Mouse (Mus musculus) liver (tissue): ENCODE measurements around the gene Cdh5.
A peak's percentile ranks its signal among the peaks of the same experiment; 100 is the strongest.

ENCODE experiments used
- DNase-seq: peaks from one replicate; pipeline ENCODE4 v3.0.0-alpha.2; 2020; ENCODE audit warnings: mixed read lengths

The Cdh5 gene

GRCm38 (mm10) chr8:104142415-104142814, 41.0 kb downstream of the Cdh5 start:
- no peak for DNase-seq

GRCm38 (mm10) chr8:104143379-104143778, 42.0 kb downstream of the Cdh5 start:
- no peak for DNase-seq

GRCm38 (mm10) chr8:104144434-104145216, 43.2 kb downstream of the Cdh5 start:
- DNase-seq: no peak

GRCm38 (mm10) chr8:104145981-104146689, 44.7 kb downstream of the Cdh5 start:
- DNase-seq: peak; percentile 76

- no peak for DNase-seq
Measured at GRCm38 (mm10) chr8:104146717-104147494, 45.5 kb downstream of the Cdh5 start.

GRCm38 (mm10) chr8:104147947-104148346, 46.5 kb downstream of the Cdh5 start:
- no peak for DNase-seq

- no peak for DNase-seq
Measured at GRCm38 (mm10) chr8:104160731-104161130, 59.3 kb downstream of the Cdh5 start.

- DNase-seq: no peak
Measured at GRCm38 (mm10) chr8:104169461-104169860, 68.0 kb downstream of the Cdh5 start.

- peak; percentile 10 for DNase-seq
Measured at GRCm38 (mm10) chr8:104170118-104171049, 69.0 kb downstream of the Cdh5 start, which contains the start of gene Bean1. Bean1 (plus strand) TSS chr8:104170442.

- no peak for DNase-seq
Measured at GRCm38 (mm10) chr8:104171050-104171620, 69.7 kb downstream of the Cdh5 start.

GRCm38 (mm10) chr8:104172420-104172819, 71.0 kb downstream of the Cdh5 start:
- DNase-seq: no peak

GRCm38 (mm10) chr8:104175848-104176527, 74.6 kb downstream of the Cdh5 start:
- no peak for DNase-seq

GRCm38 (mm10) chr8:104177054-104177453, 75.6 kb downstream of the Cdh5 start:
- DNase-seq: no peak

- DNase-seq: no peak
Measured at GRCm38 (mm10) chr8:104184905-104185304, 83.5 kb downstream of the Cdh5 start.

GRCm38 (mm10) chr8:104186827-104187226, 85.4 kb downstream of the Cdh5 start:
- no peak for DNase-seq

GRCm38 (mm10) chr8:104187622-104188021, 86.2 kb downstream of the Cdh5 start:
- DNase-seq: no peak

- DNase-seq: no peak
Measured at GRCm38 (mm10) chr8:104188459-104188858, 87.0 kb downstream of the Cdh5 start.

- no peak for DNase-seq
Measured at GRCm38 (mm10) chr8:104190777-104191468, 89.5 kb downstream of the Cdh5 start.

- peak; percentile 8 for DNase-seq
Measured at GRCm38 (mm10) chr8:104191496-104191895, 90.1 kb downstream of the Cdh5 start.
